Mouse (Mus musculus): ENCODE data around the gene Pald1. TPM values are rescaled to one million over a fixed set of nuclear protein-coding genes. Genes with fewer than 3 reads are reported as not detected.

Pald1 gene
- total RNA-seq, 1 experiment: 102 TPM

DNA sequence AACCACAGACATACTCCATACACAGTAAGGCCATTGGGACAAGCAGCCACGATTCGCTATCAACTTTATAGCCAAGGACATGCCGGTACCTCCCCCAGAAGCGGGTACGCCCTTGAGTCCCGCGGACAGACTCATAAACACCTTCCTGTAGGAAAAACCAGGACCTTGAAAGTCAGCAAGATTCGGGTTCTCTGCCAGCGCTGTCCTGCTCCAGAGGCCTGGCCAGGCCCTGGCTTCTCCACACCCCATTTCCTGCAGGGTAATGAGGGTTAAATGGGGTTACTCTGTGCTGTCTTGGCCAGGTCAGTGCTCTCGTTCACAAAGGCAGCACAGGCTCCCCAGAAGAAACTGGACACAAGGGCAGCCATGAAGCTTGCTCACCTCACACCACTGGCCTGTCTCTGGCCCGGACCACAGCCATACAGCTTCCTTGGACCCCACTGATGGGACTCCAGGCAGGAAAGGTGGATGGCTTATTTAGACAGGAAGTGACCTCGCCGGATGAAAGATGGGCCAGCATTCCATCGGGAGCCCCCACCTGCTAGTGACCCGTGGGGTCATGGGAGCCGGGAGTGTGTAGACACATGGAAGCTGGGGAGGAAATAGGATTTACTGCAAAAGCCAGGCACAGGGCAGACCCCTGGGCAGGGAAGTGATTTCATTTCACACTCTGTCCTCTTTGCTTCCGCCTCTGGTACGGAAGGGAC, 12.9 kb downstream of the Pald1 start:
- Histone ChIP-seq H3K4me3 (ENCODE audit: insufficient read depth in 1 of 2, low read depth in 1 of 2, low read length in 2 of 2, poor library complexity in 1 of 2, severe bottlenecking in 1 of 2) (no peak overlapping the region), H3K27ac (ENCODE audit: insufficient read depth, low read depth, low read length, poor library complexity, severe bottlenecking) (no peak overlapping the region), H3K9ac (ENCODE audit: insufficient read depth, low read depth, low read length, poor library complexity, severe bottlenecking) (no peak overlapping the region), H3K9me3 (ENCODE audit: control insufficient read depth, insufficient read depth, low read depth, low read length) (no peaks in the 10 kb centered on the region), H3K4me1 (ENCODE audit: control insufficient read depth in 2 of 2, insufficient read depth in 2 of 2, low read length in 2 of 2, poor library complexity in 1 of 2) (peaks cover 10 to 52% of the 10 kb centered on the region in 2 experiments), H3K36me3 (ENCODE audit: control insufficient read depth, insufficient read depth, low read length, poor library complexity, severe bottlenecking) (peaks cover 25% of the 10 kb centered on the region)
- in situ Hi-C loops (cut with MboI; ENCODE audit: low sequenced_read_pairs in 2 of 2, unreplicated experiment in 2 of 2): no loop called here
- TF ChIP-seq HCFC1 (IDR thresholded peaks at IDR 0.05; ENCODE audit: borderline replicate concordance, insufficient read depth, low read length) (no peak), ZNF384 (IDR thresholded peaks at IDR 0.05; ENCODE audit: low read depth, low read length) (no peak), MAFK (IDR thresholded peaks at IDR 0.05; ENCODE audit: insufficient read depth, low read depth, low read length) (no peak), CHD2 (IDR thresholded peaks at IDR 0.05; ENCODE audit: low read depth, low read length) (no peak), ZC3H11A (IDR thresholded peaks at IDR 0.05; ENCODE audit: borderline replicate concordance, low read depth, low read length) (no peak)
- no peak for DNase-seq (ENCODE audit: low read depth, low spot score)

GRCm38 (mm10) chr10:61369755-61370154, 13.6 kb downstream of the Pald1 start:
- no peak for TF ChIP-seq HCFC1 (IDR thresholded peaks at IDR 0.05; ENCODE audit: borderline replicate concordance, insufficient read depth, low read length)
- no peak for TF ChIP-seq CHD2 (IDR thresholded peaks at IDR 0.05; ENCODE audit: low read depth, low read length)
- no peak for TF ChIP-seq ZNF384 (IDR thresholded peaks at IDR 0.05; ENCODE audit: low read depth, low read length)
- TF ChIP-seq ZC3H11A (IDR thresholded peaks at IDR 0.05; ENCODE audit: borderline replicate concordance, low read depth, low read length): no peak
- TF ChIP-seq MAFK (IDR thresholded peaks at IDR 0.05; ENCODE audit: insufficient read depth, low read depth, low read length): no peak
- H3K9me3 ChIP-seq (ENCODE audit: control insufficient read depth, insufficient read depth, low read depth, low read length): no peaks in the 10 kb centered on the region
- no peak overlapping the region for H3K27ac ChIP-seq (ENCODE audit: insufficient read depth, low read depth, low read length, poor library complexity, severe bottlenecking)
- H3K4me1 ChIP-seq (ENCODE audit: control insufficient read depth in 2 of 2, insufficient read depth in 2 of 2, low read length in 2 of 2, poor library complexity in 1 of 2): peaks cover 5 to 48% of the 10 kb centered on the region in 2 experiments
- no peak for DNase-seq (ENCODE audit: low read depth, low spot score)
- no peak overlapping the region for H3K9ac ChIP-seq (ENCODE audit: insufficient read depth, low read depth, low read length, poor library complexity, severe bottlenecking)
- H3K36me3 ChIP-seq (ENCODE audit: control insufficient read depth, insufficient read depth, low read length, poor library complexity, severe bottlenecking): peaks cover 25% of the 10 kb centered on the region
- in situ Hi-C loops (cut with MboI; ENCODE audit: low sequenced_read_pairs in 2 of 2, unreplicated experiment in 2 of 2): no loop called here
- H3K4me3 ChIP-seq (ENCODE audit: insufficient read depth in 1 of 2, low read depth in 1 of 2, low read length in 2 of 2, poor library complexity in 1 of 2, severe bottlenecking in 1 of 2): no peak overlapping the region

DNA sequence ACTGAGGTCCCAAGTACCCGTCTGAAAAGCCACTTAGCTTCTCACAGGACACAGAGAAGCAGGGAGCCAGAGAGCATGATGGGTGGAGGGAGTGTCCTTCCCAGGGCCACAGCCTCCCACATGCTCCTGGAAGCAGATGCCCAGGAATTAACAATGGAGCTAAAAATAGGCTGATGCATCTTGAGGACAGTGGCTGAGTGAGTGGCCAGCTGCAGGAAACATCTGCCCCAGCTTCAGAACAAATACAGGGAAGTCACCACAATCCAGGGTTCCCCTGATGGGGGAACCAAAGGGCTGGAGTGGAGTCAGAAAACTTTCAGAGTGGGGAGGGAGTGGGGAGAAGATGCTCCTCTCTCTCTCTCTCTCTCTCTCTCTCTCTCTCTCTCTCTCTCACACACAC, 17.4 kb downstream of the Pald1 start:
- no peak for DNase-seq (ENCODE audit: low read depth, low spot score)
- no peak for TF ChIP-seq MAFK (IDR thresholded peaks at IDR 0.05; ENCODE audit: insufficient read depth, low read depth, low read length)
- no peak for TF ChIP-seq CHD2 (IDR thresholded peaks at IDR 0.05; ENCODE audit: low read depth, low read length)
- no peak for TF ChIP-seq ZNF384 (IDR thresholded peaks at IDR 0.05; ENCODE audit: low read depth, low read length)
- TF ChIP-seq ZC3H11A (IDR thresholded peaks at IDR 0.05; ENCODE audit: borderline replicate concordance, low read depth, low read length): no peak
- no peak for TF ChIP-seq HCFC1 (IDR thresholded peaks at IDR 0.05; ENCODE audit: borderline replicate concordance, insufficient read depth, low read length)
- H3K27ac ChIP-seq (ENCODE audit: insufficient read depth, low read depth, low read length, poor library complexity, severe bottlenecking): no peak overlapping the region
- peaks cover 12% of the 10 kb centered on the region for H3K36me3 ChIP-seq (ENCODE audit: control insufficient read depth, insufficient read depth, low read length, poor library complexity, severe bottlenecking)
- no peak overlapping the region for H3K9ac ChIP-seq (ENCODE audit: insufficient read depth, low read depth, low read length, poor library complexity, severe bottlenecking)
- H3K9me3 ChIP-seq (ENCODE audit: control insufficient read depth, insufficient read depth, low read depth, low read length): no peaks in the 10 kb centered on the region
- peaks cover 3 to 22% of the 10 kb centered on the region in 2 experiments; a peak in 3 of 4 replicates for H3K4me1 ChIP-seq (ENCODE audit: control insufficient read depth in 2 of 2, insufficient read depth in 2 of 2, low read length in 2 of 2, poor library complexity in 1 of 2)
- in situ Hi-C loops (cut with MboI; ENCODE audit: low sequenced_read_pairs in 2 of 2, unreplicated experiment in 2 of 2): no loop called here
- H3K4me3 ChIP-seq (ENCODE audit: insufficient read depth in 1 of 2, low read depth in 1 of 2, low read length in 2 of 2, poor library complexity in 1 of 2, severe bottlenecking in 1 of 2): no peak overlapping the region

- Histone ChIP-seq H3K4me3 (ENCODE audit: insufficient read depth in 1 of 2, low read depth in 1 of 2, low read length in 2 of 2, poor library complexity in 1 of 2, severe bottlenecking in 1 of 2) (no peak overlapping the region), H3K9ac (ENCODE audit: insufficient read depth, low read depth, low read length, poor library complexity, severe bottlenecking) (no peak overlapping the region)
- TF ChIP-seq ZNF384 (IDR thresholded peaks at IDR 0.05; ENCODE audit: low read depth, low read length) (no peak), CHD2 (IDR thresholded peaks at IDR 0.05; ENCODE audit: low read depth, low read length) (no peak), HCFC1 (IDR thresholded peaks at IDR 0.05; ENCODE audit: borderline replicate concordance, insufficient read depth, low read length) (no peak), MAFK (IDR thresholded peaks at IDR 0.05; ENCODE audit: insufficient read depth, low read depth, low read length) (no peak), ZC3H11A (IDR thresholded peaks at IDR 0.05; ENCODE audit: borderline replicate concordance, low read depth, low read length) (no peak)
These were observed 18.9 kb downstream of the Pald1 start for GRCm38 (mm10) chr10:61364431-61364830.

More at GRCm38 (mm10) chr10:61364431-61364830, 18.9 kb downstream of the Pald1 start:
- Histone ChIP-seq H3K27ac (ENCODE audit: insufficient read depth, low read depth, low read length, poor library complexity, severe bottlenecking) (no peak overlapping the region), H3K36me3 (ENCODE audit: control insufficient read depth, insufficient read depth, low read length, poor library complexity, severe bottlenecking) (peaks cover 5% of the 10 kb centered on the region; the same call in 1 of the 2 replicates), H3K4me1 (ENCODE audit: control insufficient read depth in 2 of 2, insufficient read depth in 2 of 2, low read length in 2 of 2, poor library complexity in 1 of 2) (peaks cover 3 to 26% of the 10 kb centered on the region in 2 experiments; a peak in 3 of 4 replicates), H3K9me3 (ENCODE audit: control insufficient read depth, insufficient read depth, low read depth, low read length) (no peaks in the 10 kb centered on the region)
- in situ Hi-C loops (cut with MboI; ENCODE audit: low sequenced_read_pairs in 2 of 2, unreplicated experiment in 2 of 2): no loop called here
- DNase-seq (ENCODE audit: low read depth, low spot score): no peak

All from ES-E14 (cell line).